Mouse (Mus musculus): Measurements from ENCODE around the gene Rad54l. TPM values are rescaled to one million over a fixed set of nuclear protein-coding genes. Genes with fewer than 3 reads are reported as not detected.

The Rad54l gene
- total and polyA plus RNA-seq, 2 experiments from 2014 or later: 2.5 to 3.0 TPM

DNA sequence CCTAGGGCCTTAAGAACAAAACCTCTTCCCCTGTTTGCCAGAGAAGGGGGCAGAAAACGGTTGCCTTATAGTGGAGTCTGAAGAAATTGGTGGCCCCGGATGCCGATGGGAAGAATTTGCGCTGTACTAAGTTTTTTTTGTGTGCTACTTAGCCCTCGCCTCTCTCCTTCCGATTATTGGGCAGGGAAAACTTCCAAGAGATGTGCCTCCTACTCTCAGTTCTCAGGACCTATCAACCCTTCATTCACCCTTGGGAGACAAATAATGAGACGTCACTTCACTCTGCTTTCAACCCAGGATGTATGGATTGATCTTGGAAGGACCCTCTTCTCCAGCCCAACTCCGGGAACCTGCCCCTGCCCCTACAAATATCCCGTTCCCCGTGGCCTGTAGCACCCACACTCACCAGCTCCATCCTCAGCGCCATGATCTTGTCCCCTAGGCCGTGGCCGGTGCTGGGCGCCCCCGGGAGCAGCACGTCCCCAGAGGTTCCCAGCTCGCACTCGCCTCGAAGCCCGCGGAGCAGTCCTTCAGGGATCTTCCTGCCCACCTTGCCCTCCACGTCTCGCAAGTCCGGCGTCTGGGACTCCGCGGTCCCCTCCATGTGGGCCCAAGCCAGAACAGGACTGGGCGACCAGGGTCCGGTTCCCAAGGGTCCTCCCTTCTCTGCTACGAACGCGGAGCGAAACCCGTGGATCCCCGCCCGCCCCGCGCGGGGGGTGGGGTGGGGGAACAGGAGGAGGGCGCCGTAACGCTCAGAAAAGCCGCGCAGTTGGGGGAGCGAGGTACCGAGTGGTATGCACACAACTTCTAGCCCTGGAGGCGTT lies 20.6 kb upstream of the Rad54l start:
- DNase-seq (ENCODE audit: low spot score) (peak; percentile 51), ATAC-seq (ENCODE audit: low FRiP score) (peak; percentile 60; the same call in 1 of the 2 replicates)
- Histone ChIP-seq H3K4me3 (ENCODE audit: low read depth, low read length) (peak overlapping the region; percentile 64), H3K9me3 (ENCODE audit: low read length) (no peaks in the 10 kb centered on the region), H3K36me3 (ENCODE audit: insufficient read depth, low read length) (no peaks in the 10 kb centered on the region), H3K27ac (ENCODE audit: low read depth, low read length) (no peak overlapping the region), H3K4me1 (ENCODE audit: insufficient read depth, low read length) (peaks cover 13% of the 10 kb centered on the region), H3K9ac (replicated peaks; ENCODE audit: low read length, poor library complexity, severe bottlenecking) (peak overlapping the region; percentile 57), H3K27me3 (ENCODE audit: insufficient read depth, low read length) (0 out of 2 replicates have a peak, but pooled peaks cover 3% of the 10 kb centered on the region), H3K4me2 (ENCODE audit: low read depth, low read length, poor library complexity, severe bottlenecking) (peak overlapping the region; percentile 97)
- no peak for TF ChIP-seq CTCF (IDR thresholded peaks at IDR 0.05)
- WGBS: under 1% methylated on average over 46 of the region's 47 CpGs

DNA sequence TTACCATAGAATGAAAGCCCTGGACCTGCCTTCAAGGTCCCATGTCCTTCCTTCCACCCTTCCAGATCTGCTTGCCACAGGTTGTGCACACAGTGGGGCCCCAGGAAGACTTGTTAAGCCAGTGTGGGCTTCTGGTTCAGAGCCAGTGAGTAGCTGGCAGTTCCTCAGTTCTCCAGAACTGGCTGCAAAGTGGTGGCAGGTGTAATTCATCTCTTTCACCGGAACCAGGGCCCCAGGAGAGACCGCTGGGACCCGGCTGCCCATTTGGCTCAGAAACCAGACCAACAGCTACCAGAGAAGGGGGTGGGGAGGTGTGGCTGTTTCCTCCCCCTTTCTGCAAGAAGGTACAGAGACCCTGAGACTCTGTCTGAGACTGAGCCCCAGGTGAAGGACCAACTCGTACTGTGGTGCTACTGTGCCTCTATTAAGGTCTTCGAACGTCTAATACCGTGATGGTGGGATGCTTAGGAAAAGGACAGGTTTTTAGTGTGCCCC lies 19.9 kb upstream of the Rad54l start:
- DNase-seq (ENCODE audit: low spot score) (peak; percentile 71), ATAC-seq (ENCODE audit: low FRiP score) (no peak)
- Histone ChIP-seq H3K4me2 (ENCODE audit: low read depth, low read length, poor library complexity, severe bottlenecking) (peak overlapping the region; percentile 97), H3K4me1 (ENCODE audit: insufficient read depth, low read length) (peaks cover 13% of the 10 kb centered on the region), H3K9ac (replicated peaks; ENCODE audit: low read length, poor library complexity, severe bottlenecking) (no peak overlapping the region), H3K9me3 (ENCODE audit: low read length) (no peaks in the 10 kb centered on the region), H3K27me3 (ENCODE audit: insufficient read depth, low read length) (0 out of 2 replicates have a peak, but pooled peaks cover 3% of the 10 kb centered on the region), H3K36me3 (ENCODE audit: insufficient read depth, low read length) (no peaks in the 10 kb centered on the region), H3K4me3 (ENCODE audit: low read depth, low read length) (peak overlapping the region; percentile 64), H3K27ac (ENCODE audit: low read depth, low read length) (no peak overlapping the region)
- WGBS: 16% methylated on average over 7 of the region's 7 CpGs
- no peak for TF ChIP-seq CTCF (IDR thresholded peaks at IDR 0.05)

GRCm38 (mm10) chr4:116142269-116142668 lies 18.8 kb upstream of the Rad54l start:
- WGBS: 82% methylated on average over 7 of the region's 7 CpGs
- H3K9ac ChIP-seq (replicated peaks; ENCODE audit: low read length, poor library complexity, severe bottlenecking): no peak overlapping the region
- 0 out of 2 replicates have a peak, but pooled peaks cover 3% of the 10 kb centered on the region for H3K27me3 ChIP-seq (ENCODE audit: insufficient read depth, low read length)
- no peak overlapping the region for H3K27ac ChIP-seq (ENCODE audit: low read depth, low read length)
- no peak for DNase-seq (ENCODE audit: low spot score)
- no peak overlapping the region for H3K4me2 ChIP-seq (ENCODE audit: low read depth, low read length, poor library complexity, severe bottlenecking)
- H3K9me3 ChIP-seq (ENCODE audit: low read length): no peaks in the 10 kb centered on the region
- no peak for ATAC-seq (ENCODE audit: low FRiP score)
- H3K4me3 ChIP-seq (ENCODE audit: low read depth, low read length): no peak overlapping the region
- TF ChIP-seq CTCF (IDR thresholded peaks at IDR 0.05): no peak
- peaks cover 13% of the 10 kb centered on the region for H3K4me1 ChIP-seq (ENCODE audit: insufficient read depth, low read length)
- no peaks in the 10 kb centered on the region for H3K36me3 ChIP-seq (ENCODE audit: insufficient read depth, low read length)

- no peaks in the 10 kb centered on the region for H3K9me3 ChIP-seq (ENCODE audit: low read length)
- H3K36me3 ChIP-seq (ENCODE audit: insufficient read depth, low read length): no peaks in the 10 kb centered on the region
- TF ChIP-seq CTCF (IDR thresholded peaks at IDR 0.05): no peak
- DNase-seq (ENCODE audit: low spot score) (no peak), ATAC-seq (ENCODE audit: low FRiP score) (no peak)
- no peak overlapping the region for H3K4me2 ChIP-seq (ENCODE audit: low read depth, low read length, poor library complexity, severe bottlenecking)
- WGBS: 85% methylated on average over 1 of the region's 1 CpGs
- no peak overlapping the region for H3K4me3 ChIP-seq (ENCODE audit: low read depth, low read length)
- H3K9ac ChIP-seq (replicated peaks; ENCODE audit: low read length, poor library complexity, severe bottlenecking): no peak overlapping the region
- peaks cover 13% of the 10 kb centered on the region for H3K4me1 ChIP-seq (ENCODE audit: insufficient read depth, low read length)
- no peak overlapping the region for H3K27ac ChIP-seq (ENCODE audit: low read depth, low read length)
- H3K27me3 ChIP-seq (ENCODE audit: insufficient read depth, low read length): 0 out of 2 replicates have a peak, but pooled peaks cover 3% of the 10 kb centered on the region
Observed at GRCm38 (mm10) chr4:116141736-116142135, 18.2 kb upstream of the Rad54l start.

GRCm38 (mm10) chr4:116140801-116141574 lies 17.5 kb upstream of the Rad54l start:
- WGBS: 76% methylated on average over 7 of the region's 7 CpGs
- H3K4me2 ChIP-seq (ENCODE audit: low read depth, low read length, poor library complexity, severe bottlenecking): no peak overlapping the region
- H3K36me3 ChIP-seq (ENCODE audit: insufficient read depth, low read length): no peaks in the 10 kb centered on the region
- 0 out of 2 replicates have a peak, but pooled peaks cover 3% of the 10 kb centered on the region for H3K27me3 ChIP-seq (ENCODE audit: insufficient read depth, low read length)
- no peaks in the 10 kb centered on the region for H3K9me3 ChIP-seq (ENCODE audit: low read length)
- H3K4me1 ChIP-seq (ENCODE audit: insufficient read depth, low read length): peaks cover 13% of the 10 kb centered on the region
- no peak overlapping the region for H3K9ac ChIP-seq (replicated peaks; ENCODE audit: low read length, poor library complexity, severe bottlenecking)
- ATAC-seq (ENCODE audit: low FRiP score): no peak
- no peak for TF ChIP-seq CTCF (IDR thresholded peaks at IDR 0.05)
- no peak for DNase-seq (ENCODE audit: low spot score)
- no peak overlapping the region for H3K4me3 ChIP-seq (ENCODE audit: low read depth, low read length)
- no peak overlapping the region for H3K27ac ChIP-seq (ENCODE audit: low read depth, low read length)
